Mouse (Mus musculus): ENCODE measurements around the gene Gm49342. TPM values are rescaled to one million over a fixed set of nuclear protein-coding genes. Genes with fewer than 3 reads are reported as not detected.
A peak's percentile ranks its signal among the peaks of the same experiment; 100 is the strongest.
"Not testable (repeated sequence)": the region's sequence is repeated elsewhere in the genome, so short reads cannot be mapped to it uniquely, and the experiment has no call there.

Gene Gm49342
- total RNA-seq (2022) = 10 to 100 TPM in 2 of 4 experiments, 1 to 10 TPM in 2; 6.8 to 12.3 (median 9.5) TPM

- DNase-seq (ENCODE audit: low spot score) = peak; percentile 98
These were observed at the start of gene Gm49342 for GRCm38 (mm10) chr14:50943932-50944667. TSS of gene Gm49342 (plus strand) at chr14:50944517.

GRCm38 (mm10) chr14:50895407-50895806, 48.9 kb upstream of the Gm49342 start:
- no peak for DNase-seq (ENCODE audit: low spot score)

- peak; percentile 86 for DNase-seq (ENCODE audit: low spot score)
These were observed 48.2 kb upstream of the Gm49342 start for GRCm38 (mm10) chr14:50895985-50896746.

GRCm38 (mm10) chr14:50896747-50897373, 47.5 kb upstream of the Gm49342 start:
- peak; percentile 11 for DNase-seq (ENCODE audit: low spot score)

- peak; percentile 35 for DNase-seq (ENCODE audit: low spot score)
These were observed 46.9 kb upstream of the Gm49342 start, which contains the start of gene Klhl33 for GRCm38 (mm10) chr14:50897374-50897765. TSS of gene Klhl33 (minus strand) at chr14:50897507.

- DNase-seq (ENCODE audit: low spot score) = not testable (repeated sequence)
These were observed 46.3 kb upstream of the Gm49342 start for GRCm38 (mm10) chr14:50897992-50898391.

GRCm38 (mm10) chr14:50903973-50904827, 40.1 kb upstream of the Gm49342 start:
- DNase-seq (ENCODE audit: low spot score) = no peak

GRCm38 (mm10) chr14:50904828-50905129, 39.5 kb upstream of the Gm49342 start:
- no peak for DNase-seq (ENCODE audit: low spot score)

GRCm38 (mm10) chr14:50905327-50905726, 39.0 kb upstream of the Gm49342 start:
- DNase-seq (ENCODE audit: low spot score) = not testable (repeated sequence)

GRCm38 (mm10) chr14:50908126-50908525, 36.2 kb upstream of the Gm49342 start:
- no peak for DNase-seq (ENCODE audit: low spot score)

GRCm38 (mm10) chr14:50911356-50911755, 33.0 kb upstream of the Gm49342 start:
- no peak for DNase-seq (ENCODE audit: low spot score)

- DNase-seq (ENCODE audit: low spot score) = not testable (repeated sequence)
These were observed 20.9 kb upstream of the Gm49342 start for GRCm38 (mm10) chr14:50923437-50923836.

GRCm38 (mm10) chr14:50924281-50925064, 19.8 kb upstream of the Gm49342 start, which contains the start of the genes Osgep and Apex1:
TSS of gene Osgep (minus strand) at chr14:50924893.
TSS of gene Apex1 (plus strand) at chr14:50924968.
- DNase-seq (ENCODE audit: low spot score) = peak; percentile 95

- no peak for DNase-seq (ENCODE audit: low spot score)
These were observed 19.0 kb upstream of the Gm49342 start for GRCm38 (mm10) chr14:50925111-50925920.

GRCm38 (mm10) chr14:50927366-50927765, 17.0 kb upstream of the Gm49342 start:
- no peak for DNase-seq (ENCODE audit: low spot score)

- no peak for DNase-seq (ENCODE audit: low spot score)
These were observed 14.4 kb upstream of the Gm49342 start for GRCm38 (mm10) chr14:50929951-50930350.

- DNase-seq (ENCODE audit: low spot score) = no peak
These were observed 14.0 kb upstream of the Gm49342 start for GRCm38 (mm10) chr14:50930377-50930753.

GRCm38 (mm10) chr14:50930754-50931492, 13.4 kb upstream of the Gm49342 start, which contains the start of the genes Pip4p1 and Pnp:
TSS of gene Pip4p1 (minus strand) at chr14:50930856.
TSS of gene Pnp (plus strand) at chr14:50931082.
- peak; percentile 99 for DNase-seq (ENCODE audit: low spot score)

All from heart, adult 8-10 months (tissue).